Mouse (Mus musculus) erythroblast, embryonic 14.5 days (primary cell): ENCODE measurements around the gene Hoxa10. TPM values are rescaled to one million over a fixed set of nuclear protein-coding genes. Genes with fewer than 3 reads are reported as not detected.

Source experiments
- H3K27me3 ChIP-seq: 2 replicates; pipeline ENCODE4 v1.6.1; 2012; ENCODE audit warnings: inconsistent platforms; ENCODE audit not compliant: control insufficient read depth
- H3K36me3 ChIP-seq: 2 replicates; pipeline ENCODE4 v1.6.1; 2012; ENCODE audit warnings: mild to moderate bottlenecking, inconsistent platforms; ENCODE audit not compliant: control insufficient read depth
- H3K4me1 ChIP-seq: 2 replicates; pipeline ENCODE4 v1.6.1; 2012; ENCODE audit warnings: inconsistent platforms; ENCODE audit not compliant: control insufficient read depth
- H3K4me3 ChIP-seq: replicated peaks from 2 replicates; pipeline ENCODE3; 2012; ENCODE audit warnings: moderate library complexity, mild to moderate bottlenecking, inconsistent platforms
- H3K9me3 ChIP-seq: 2 replicates; pipeline ENCODE4 v1.6.1; 2012; ENCODE audit warnings: low read length, inconsistent platforms, mixed read lengths; ENCODE audit not compliant: control insufficient read depth
- GATA1 ChIP-seq: IDR thresholded peaks from 2 replicates; pipeline ENCODE4 v1.6.1; 2012; ENCODE audit warnings: low read length, inconsistent platforms, mixed read lengths
- TAL1 ChIP-seq: IDR thresholded peaks from 3 replicates; pipeline ENCODE4 v1.6.1; 2012; ENCODE audit warnings: low read length, inconsistent platforms, mixed read lengths
- polyA plus RNA-seq: library from polyadenylated mRNA; stranded (reverse); fragments of >175 nt; gene quantifications from 2 replicates; pipeline ENCODE4 v1.2.3, GENCODE M21; 2012

Gene Hoxa10
- polyA plus RNA-seq, 1 experiment, result not detected

DNA sequence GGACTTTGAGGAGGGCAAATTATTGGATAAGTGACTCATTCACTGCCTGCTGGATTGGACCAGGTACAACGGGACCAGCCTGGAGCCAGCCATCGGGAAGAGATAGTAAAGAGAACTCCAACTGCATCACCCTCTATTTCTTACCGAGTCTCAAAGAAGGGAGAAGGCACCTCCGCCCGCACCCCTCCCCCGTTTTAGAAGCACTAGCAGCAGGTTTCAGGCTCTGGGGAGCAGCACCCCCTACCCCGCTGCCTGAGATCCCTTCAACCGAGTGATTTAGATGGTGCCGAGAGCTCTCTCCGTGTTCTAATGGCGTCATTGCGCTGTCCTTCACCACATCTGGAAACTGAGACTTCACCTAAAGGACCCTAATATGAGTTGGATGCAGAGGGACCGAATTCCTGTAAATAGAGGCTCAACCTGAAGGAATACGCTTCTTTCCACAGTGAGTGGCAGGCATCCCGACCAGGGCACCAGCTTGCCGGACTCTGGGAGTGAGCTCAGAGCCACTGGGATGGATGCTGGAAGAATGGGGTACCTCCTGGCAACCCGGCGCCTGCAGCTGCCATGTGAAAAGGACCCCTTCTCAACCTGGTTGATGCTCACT lies 24.8 kb upstream of the Hoxa10 start:
- H3K36me3 ChIP-seq, result no peaks in the 10 kb centered on the region
- H3K4me1 ChIP-seq, result no peaks in the 10 kb centered on the region
- peaks cover 99% of the 10 kb centered on the region for H3K27me3 ChIP-seq
- H3K9me3 ChIP-seq, result no peaks in the 10 kb centered on the region; the same call in 1 of the 2 replicates
- H3K4me3 ChIP-seq, result no peak overlapping the region
- no peak for TF ChIP-seq TAL1
- no peak for TF ChIP-seq GATA1

DNA sequence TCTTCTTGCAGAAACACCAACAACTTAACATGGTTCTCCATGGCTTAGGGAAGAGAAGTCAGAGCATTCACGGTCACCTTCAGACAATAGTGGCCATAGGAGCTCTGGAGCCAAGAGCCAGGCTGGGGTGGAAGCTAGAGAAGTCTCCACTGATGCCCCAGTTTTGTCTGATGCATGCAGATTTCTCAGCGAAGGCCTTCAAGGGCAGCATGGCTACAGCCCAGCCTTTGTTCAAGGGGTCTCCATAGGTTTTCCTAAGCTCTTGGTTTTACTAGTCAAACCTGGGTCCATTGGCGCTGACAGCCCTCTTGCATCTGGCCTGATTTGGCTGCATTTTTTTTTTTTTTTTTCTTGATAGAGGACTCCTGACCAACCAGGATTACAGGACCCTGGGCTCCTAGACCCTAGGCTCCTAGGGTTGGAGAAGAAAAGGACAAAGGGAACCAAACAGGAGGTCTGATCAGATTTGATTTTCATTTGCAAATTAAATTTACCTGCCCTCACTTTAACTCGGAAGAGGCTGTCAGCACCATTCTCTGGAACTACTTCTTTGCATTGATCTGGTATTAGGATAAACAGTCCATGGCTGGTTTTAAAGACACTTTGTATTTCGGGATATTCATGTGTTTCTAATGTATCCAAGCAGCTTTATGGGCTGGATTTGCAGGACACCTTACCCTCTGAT lies 23.6 kb upstream of the Hoxa10 start:
- no peak overlapping the region for H3K4me3 ChIP-seq
- no peaks in the 10 kb centered on the region for H3K36me3 ChIP-seq
- H3K9me3 ChIP-seq, result peaks cover 2% of the 10 kb centered on the region; the same call in 1 of the 2 replicates
- peaks cover 100% of the 10 kb centered on the region for H3K27me3 ChIP-seq
- H3K4me1 ChIP-seq, result no peaks in the 10 kb centered on the region
- TF ChIP-seq GATA1 (no peak), TAL1 (no peak)

DNA sequence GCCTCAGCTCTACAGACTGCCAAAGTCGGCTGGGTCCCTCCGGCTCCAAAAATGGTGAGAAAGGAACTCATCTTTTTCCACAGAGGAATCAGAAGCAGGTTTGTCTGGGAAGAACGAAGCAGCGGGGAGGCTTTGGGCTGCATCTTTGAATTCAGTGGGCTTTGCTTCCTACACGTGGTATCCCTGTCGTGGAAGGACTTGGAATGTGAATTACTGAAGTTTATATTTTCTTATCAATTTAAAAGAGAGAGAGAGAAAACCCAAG lies 22.6 kb upstream of the Hoxa10 start:
- H3K27me3 ChIP-seq, result peaks cover 100% of the 10 kb centered on the region
- no peaks in the 10 kb centered on the region for H3K36me3 ChIP-seq

DNA sequence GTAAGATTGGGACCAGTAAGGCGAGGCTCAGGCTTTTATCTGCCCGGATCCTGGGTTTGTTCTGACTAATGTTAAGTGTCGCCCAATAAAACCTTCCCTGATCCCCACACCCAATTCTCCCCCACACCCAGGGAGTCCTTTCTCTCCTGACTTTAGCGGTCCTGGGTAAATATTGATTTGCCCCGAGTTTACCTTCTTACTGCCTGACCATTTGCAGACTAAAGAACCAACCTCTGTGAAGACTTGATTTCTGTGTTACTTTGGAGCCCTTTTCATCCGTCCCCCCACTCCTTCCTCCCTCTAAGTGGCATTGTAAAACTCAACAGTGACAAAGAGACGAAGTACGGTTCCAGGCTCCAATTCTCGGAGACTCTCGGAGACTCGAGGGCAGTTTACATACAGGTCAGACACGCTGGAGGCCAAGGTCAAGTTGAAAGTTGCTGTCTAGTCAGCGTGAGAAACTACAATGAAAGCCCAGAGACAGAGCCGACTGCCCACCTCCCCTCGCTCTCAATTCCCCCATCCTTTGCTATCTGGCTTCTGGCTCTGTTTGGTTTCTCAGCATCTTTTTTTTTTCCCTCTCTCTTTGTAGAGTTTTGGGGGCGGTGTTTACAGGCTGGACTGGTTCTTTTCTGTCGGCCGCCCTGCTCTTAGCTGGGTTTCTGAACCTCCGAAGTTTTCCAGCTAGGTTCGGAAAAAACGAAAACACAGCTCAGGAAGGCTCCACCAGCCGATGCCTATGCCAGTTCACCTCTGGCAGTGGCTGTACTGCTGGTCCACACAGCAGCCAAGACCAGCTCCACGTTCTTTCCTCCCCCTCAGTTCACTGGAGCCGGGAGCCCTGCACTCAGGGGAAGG lies 22.0 kb upstream of the Hoxa10 start:
- Histone ChIP-seq H3K9me3 (peaks cover 2% of the 10 kb centered on the region; the same call in 1 of the 2 replicates), H3K4me3 (no peak overlapping the region), H3K27me3 (peaks cover 100% of the 10 kb centered on the region), H3K36me3 (no peaks in the 10 kb centered on the region), H3K4me1 (no peaks in the 10 kb centered on the region)
- TF ChIP-seq TAL1 (no peak), GATA1 (no peak)

More for the DNA sequence above, 22.6 kb upstream of the Hoxa10 start:
- H3K4me3 ChIP-seq, result no peak overlapping the region
- no peaks in the 10 kb centered on the region for H3K4me1 ChIP-seq
- TF ChIP-seq TAL1, result no peak
- TF ChIP-seq GATA1, result no peak
- peaks cover 2% of the 10 kb centered on the region; the same call in 1 of the 2 replicates for H3K9me3 ChIP-seq

DNA sequence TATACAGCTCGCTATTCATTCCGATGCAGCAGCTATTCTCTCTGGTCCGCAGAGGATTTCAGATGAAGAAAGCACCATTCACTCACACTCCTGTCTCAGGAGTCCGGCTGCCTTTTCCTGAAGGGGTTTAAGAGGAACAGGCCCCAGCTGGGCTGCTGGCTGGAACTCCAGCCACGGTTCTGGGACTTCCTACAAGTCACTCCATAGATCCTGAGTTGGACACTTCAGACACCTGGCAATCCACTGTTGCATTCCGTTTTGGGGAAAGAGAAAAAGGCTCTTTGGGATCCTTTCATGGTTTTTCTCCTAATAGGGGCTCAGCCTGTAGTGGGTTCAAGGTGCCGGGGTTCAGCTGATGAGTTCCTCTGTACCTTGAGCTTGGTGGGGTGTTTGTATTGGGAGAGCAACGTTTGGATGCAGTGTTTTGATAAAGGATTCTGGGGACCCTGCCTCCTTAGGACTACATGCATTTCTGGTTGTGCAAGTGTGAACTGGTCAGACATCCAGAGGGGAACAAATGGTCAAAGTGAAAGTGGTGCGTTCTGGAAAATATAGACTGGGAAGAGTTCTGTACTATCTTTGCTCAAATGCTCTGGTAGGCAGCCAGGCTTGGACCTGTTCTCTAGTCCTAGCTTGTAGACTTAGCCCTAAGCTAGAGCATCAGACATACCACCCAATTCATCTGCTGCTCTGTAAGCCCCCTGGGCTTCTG lies 21.3 kb upstream of the Hoxa10 start:
- H3K4me3 ChIP-seq, result no peak overlapping the region
- peaks cover 100% of the 10 kb centered on the region for H3K27me3 ChIP-seq
- TF ChIP-seq TAL1 (no peak), GATA1 (no peak)
- H3K9me3 ChIP-seq, result peaks cover 2% of the 10 kb centered on the region; the same call in 1 of the 2 replicates
- no peaks in the 10 kb centered on the region for H3K36me3 ChIP-seq
- H3K4me1 ChIP-seq, result no peaks in the 10 kb centered on the region

DNA sequence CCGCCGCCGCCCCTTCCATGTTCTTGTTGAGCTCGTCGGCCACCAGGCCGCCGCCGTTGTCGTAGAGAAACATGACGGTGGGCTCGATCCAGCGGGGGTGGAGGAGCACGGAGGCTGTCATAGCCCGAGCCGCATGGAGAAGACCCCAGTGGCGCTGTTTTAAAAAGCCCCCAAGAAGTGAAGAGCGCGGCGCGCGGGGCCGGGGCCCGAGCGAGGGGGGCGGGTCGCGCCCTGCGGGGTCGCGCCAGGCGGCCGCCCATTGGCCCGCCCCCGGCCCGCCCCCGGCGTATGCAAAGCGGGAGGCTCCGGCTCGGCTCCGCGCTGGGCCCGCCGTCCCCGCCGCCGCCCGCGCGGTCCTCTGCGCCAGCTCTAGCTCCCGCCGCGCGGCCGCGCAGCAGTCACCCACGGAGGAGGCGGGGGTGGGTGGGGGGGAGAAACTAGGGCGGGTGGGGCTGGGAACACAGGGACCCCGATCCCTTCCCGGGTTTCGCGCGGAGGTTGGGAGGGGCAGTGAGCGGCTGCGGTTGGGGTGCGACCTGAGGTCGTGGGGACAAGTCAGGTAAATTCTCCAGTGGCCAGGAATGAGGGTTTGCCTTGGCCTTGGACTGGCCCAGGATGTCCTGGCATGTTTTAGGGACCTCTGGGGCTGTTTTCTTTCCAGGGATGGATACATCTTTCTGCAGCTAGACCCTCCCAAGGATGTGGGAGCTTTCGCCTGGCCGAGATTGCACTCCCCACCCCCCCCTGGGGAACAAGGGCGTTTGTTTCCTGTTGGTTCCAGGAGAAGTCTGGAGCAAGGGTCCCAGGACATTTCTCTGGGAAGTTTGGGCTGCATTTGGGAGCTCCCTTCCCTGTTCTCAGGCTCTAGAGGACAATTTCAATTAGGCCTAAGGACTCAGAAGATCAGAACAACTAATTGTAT lies 20.3 kb upstream of the Hoxa10 start, which contains the start of gene Hoxa13:
Gene Hoxa13 (minus strand): TSS at position 227 of the 922 bp plus-strand sequence.
- Histone ChIP-seq H3K27me3 (peaks cover 100% of the 10 kb centered on the region), H3K9me3 (peaks cover 2% of the 10 kb centered on the region; the same call in 1 of the 2 replicates), H3K4me3 (no peak within 1 kb of the TSS), H3K4me1 (no peaks in the 10 kb centered on the region), H3K36me3 (no peaks in the 10 kb centered on the region)
- TF ChIP-seq TAL1, result no peak
- no peak for TF ChIP-seq GATA1

DNA sequence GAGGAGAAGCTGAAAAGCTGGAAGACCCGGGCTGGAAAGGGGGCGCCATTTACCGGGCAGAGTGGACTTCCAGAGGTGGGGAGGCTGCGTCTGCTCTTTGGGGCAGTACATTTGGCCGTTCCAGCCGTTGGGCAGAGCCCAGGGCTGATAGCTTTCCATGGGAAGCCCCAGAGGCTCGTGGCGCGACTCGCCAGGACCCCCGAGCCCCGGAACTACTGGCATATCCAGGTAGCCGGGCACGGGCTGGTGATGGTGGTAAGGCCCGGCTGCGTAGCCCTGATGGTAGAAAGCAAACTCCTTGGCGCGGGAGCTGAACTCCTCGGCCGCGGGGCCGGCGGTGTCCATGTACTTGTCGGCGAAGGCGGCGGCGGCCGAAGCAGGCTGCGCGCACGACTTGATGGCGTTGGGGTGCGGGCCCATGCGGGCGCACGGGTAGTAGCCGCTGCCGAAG lies 19.2 kb upstream of the Hoxa10 start:
- peaks cover 2% of the 10 kb centered on the region; the same call in 1 of the 2 replicates for H3K9me3 ChIP-seq
- H3K4me1 ChIP-seq, result no peaks in the 10 kb centered on the region
- peaks cover 99% of the 10 kb centered on the region for H3K27me3 ChIP-seq
- TF ChIP-seq TAL1 (no peak), GATA1 (no peak)
- no peaks in the 10 kb centered on the region for H3K36me3 ChIP-seq
- no peak overlapping the region for H3K4me3 ChIP-seq
